Mouse (Mus musculus) splenic B cell, adult 2 months (primary cell): ENCODE measurements around the gene Tmem176a.

Source experiments
- DNase-seq: peaks from one replicate; pipeline ENCODE4 v3.0.0-alpha.2; 2011; ENCODE audit warnings: low read depth, low spot score
- H3K27me3 ChIP-seq: 2 replicates; pipeline ENCODE4 v1.6.1; 2012; ENCODE audit warnings: mild to moderate bottlenecking, low read length, moderate library complexity, mixed read lengths; ENCODE audit not compliant: control insufficient read depth, poor library complexity, insufficient read depth, severe bottlenecking
- H3K36me3 ChIP-seq: 2 replicates; pipeline ENCODE4 v1.6.1; 2012; ENCODE audit warnings: mild to moderate bottlenecking, low read length, moderate library complexity, mixed read lengths; ENCODE audit not compliant: control insufficient read depth, poor library complexity, insufficient read depth, severe bottlenecking

Gene Tmem176a

DNA sequence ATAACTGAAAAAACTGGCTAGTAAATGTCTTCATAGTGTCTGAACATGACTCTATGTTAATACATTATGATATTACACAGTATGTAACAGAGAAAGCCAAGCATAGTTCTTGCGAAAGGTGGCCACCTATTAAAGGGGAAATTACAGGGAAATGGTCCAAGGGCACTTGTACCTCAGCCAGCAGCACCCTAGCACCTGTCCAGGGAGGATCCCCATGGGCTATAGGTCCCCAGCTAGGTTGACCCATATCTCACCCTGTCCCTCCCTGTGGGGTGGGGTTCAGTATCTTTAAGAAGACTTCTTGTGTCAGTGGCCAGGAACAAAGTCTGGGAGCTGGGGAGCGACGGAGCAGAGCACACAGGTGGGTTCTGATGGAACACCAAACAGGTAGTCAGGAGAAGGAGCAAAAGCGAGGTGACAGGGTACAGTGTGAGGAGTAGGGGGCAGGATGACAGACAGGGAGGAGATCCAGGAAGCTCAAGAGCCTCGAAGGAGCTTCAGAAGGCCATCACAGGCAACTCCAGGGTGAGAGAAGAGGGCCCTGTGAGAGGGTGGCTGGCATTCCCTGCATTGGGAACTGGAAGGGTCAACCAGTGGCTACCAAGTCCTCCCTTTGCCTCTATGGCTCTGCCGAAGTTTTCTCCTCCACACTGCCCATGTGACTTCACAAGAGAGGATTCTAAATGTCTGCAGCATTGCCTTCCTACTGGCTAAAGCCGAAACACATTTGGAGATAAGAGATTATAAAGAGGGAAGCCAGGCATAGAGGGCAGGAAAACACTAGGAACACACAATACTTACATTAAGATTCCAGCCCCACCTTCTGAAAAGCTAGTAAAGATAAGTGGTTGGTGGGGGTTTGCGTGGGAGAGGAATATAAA, 54.5 kb downstream of the Tmem176a start:
- Histone ChIP-seq H3K27me3 (no peaks in the 10 kb centered on the region), H3K36me3 (no peaks in the 10 kb centered on the region)
- no peak for DNase-seq

DNA sequence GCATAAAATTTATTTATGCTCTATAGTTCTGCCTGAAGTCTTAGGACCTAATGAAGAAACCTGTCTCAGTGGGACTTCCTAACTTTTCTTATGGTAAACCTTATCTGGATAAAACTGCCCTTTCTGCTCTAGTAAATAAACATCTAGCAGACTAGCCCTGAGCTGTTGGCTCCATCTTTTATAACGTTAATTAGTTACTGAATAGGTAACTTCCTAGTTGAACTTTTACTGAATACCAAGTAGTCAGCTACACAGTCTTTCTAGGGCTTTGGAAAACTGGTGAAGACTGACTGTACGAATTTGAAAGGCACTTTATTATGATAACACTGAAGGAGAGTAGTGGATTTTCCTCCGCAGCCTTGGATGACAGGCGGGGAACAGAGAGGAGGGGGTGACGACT, 55.2 kb downstream of the Tmem176a start:
- no peaks in the 10 kb centered on the region for H3K36me3 ChIP-seq
- no peak for DNase-seq
- H3K27me3 ChIP-seq: no peaks in the 10 kb centered on the region
